Mouse (Mus musculus) forebrain, embryonic 14.5 days (tissue): ENCODE results near the gene Pyy. TPM values are rescaled to one million over a fixed set of nuclear protein-coding genes. Genes with fewer than 3 reads are reported as not detected.

Experiments used
- ATAC-seq: fragments of 200-750 bp; cut with Nextera tagmentation; 2 replicates; pipeline ENCODE4 v1.8.0; 2017; ENCODE audit warnings: mild to moderate bottlenecking, moderate library complexity
- DNase-seq: peaks from one replicate; pipeline ENCODE4 v3.0.0-alpha.2; 2015; ENCODE audit warnings: low spot score
- H3K27ac ChIP-seq: fragments of 300-500 bp; sonication (generic); 2 replicates; pipeline ENCODE4 v1.5.1; 2014; ENCODE audit warnings: low read depth, mild to moderate bottlenecking, control low read depth, low read length, moderate library complexity
- H3K27me3 ChIP-seq: fragments of 300-500 bp; sonication (generic); replicated peaks from 2 replicates; pipeline ENCODE4 v1.6.1; 2014; ENCODE audit warnings: low read length, control low read depth, mixed read lengths; ENCODE audit not compliant: control insufficient read depth, insufficient read depth
- H3K36me3 ChIP-seq: fragments of 300-500 bp; sonication (generic); 2 replicates; pipeline ENCODE4 v1.6.1; 2014; ENCODE audit warnings: low read length, control low read depth; ENCODE audit not compliant: control insufficient read depth, insufficient read depth
- H3K4me1 ChIP-seq: fragments of 300-500 bp; sonication (generic); 2 replicates; pipeline ENCODE4 v1.6.1; 2014; ENCODE audit warnings: antibody characterized with exemption, low read length, control low read depth; ENCODE audit not compliant: control insufficient read depth, insufficient read depth
- H3K4me2 ChIP-seq: fragments of 300-500 bp; sonication (generic); 2 replicates; pipeline ENCODE4 v1.6.1; 2014; ENCODE audit warnings: mild to moderate bottlenecking, control low read depth, low read length
- H3K4me3 ChIP-seq: fragments of 300-500 bp; sonication (generic); 2 replicates; pipeline ENCODE4 v1.5.1; 2014; ENCODE audit warnings: low read depth, low read length, control low read depth
- H3K9ac ChIP-seq: fragments of 300-500 bp; sonication (generic); 2 replicates; pipeline ENCODE4 v1.6.1; 2014; ENCODE audit warnings: mild to moderate bottlenecking, low read length, control low read depth, moderate library complexity
- H3K9me3 ChIP-seq: fragments of 300-500 bp; sonication (generic); replicated peaks from 2 replicates; pipeline ENCODE4 v1.6.1; 2016; ENCODE audit warnings: low read length, control low read depth, mixed read lengths; ENCODE audit not compliant: control insufficient read depth
- WGBS: fragments of 180-500 bp; shearing (Covaris S2); extraction: QIAGEN DNeasy Blood & Tissue Kit; methylation state at CpG from one replicate; pipeline ENCODE4 v1.1.7; 2014; 5-methylcytosine and 5-hydroxymethylcytosine counted together
- polyA plus RNA-seq: library from polyadenylated mRNA; unstranded; fragments of >200 nt; fragmentation: Nextera tagmentation; extraction: Ambion mirVana; gene quantifications from 2 replicates; pipeline ENCODE4 v1.2.1, GENCODE M21; 2014

Gene Pyy
- polyA plus RNA-seq, 1 experiment from 2014 or later = not detected

DNA sequence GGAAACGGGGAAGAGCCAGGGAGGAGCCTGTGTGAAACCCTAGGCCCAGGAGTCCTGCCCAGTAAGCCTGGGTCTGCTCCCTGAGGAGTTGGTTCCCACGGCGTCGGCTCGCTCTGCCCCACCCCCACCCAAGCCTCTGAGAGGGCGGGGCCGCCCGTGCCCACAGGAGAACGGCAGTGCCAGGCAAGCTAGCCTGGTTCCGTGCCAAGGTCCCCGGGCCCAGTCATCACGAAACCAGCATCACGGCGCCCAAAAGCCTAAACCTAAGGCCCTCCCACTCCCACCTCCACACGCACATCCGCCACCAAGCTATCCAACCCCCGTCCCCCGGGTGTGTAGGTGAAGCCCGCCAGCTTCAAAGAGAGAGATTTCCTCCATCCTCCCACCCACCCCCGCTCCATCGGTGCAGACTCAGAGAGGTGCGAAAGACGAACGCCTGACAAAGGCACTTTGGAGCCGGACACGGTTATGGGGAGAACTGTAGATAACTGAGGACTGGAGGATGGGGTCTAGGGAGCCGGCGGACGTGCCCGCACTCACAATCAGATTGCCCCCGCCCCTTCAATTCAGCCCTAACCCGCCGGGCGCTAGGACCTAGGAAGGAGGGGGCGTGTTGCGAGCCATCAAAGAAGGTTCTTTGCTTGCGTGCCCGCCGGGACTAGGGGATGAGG is 20.4 kb downstream of the Pyy start:
- Histone ChIP-seq H3K4me1 (peaks cover 20% of the 10 kb centered on the region), H3K36me3 (peaks cover 4% of the 10 kb centered on the region; the same call in 1 of the 2 replicates), H3K4me2 (peak overlapping the region; percentile 87), H3K9ac (peak overlapping the region; percentile 81), H3K27ac (peak overlapping the region; percentile 96), H3K9me3 (no peaks in the 10 kb centered on the region), H3K27me3 (no peaks in the 10 kb centered on the region), H3K4me3 (peak overlapping the region; percentile 73)
- WGBS = under 1% methylated on average over 39 of the region's 39 CpGs
- ATAC-seq (peak; percentile 81), DNase-seq (peak; percentile 96)

DNA sequence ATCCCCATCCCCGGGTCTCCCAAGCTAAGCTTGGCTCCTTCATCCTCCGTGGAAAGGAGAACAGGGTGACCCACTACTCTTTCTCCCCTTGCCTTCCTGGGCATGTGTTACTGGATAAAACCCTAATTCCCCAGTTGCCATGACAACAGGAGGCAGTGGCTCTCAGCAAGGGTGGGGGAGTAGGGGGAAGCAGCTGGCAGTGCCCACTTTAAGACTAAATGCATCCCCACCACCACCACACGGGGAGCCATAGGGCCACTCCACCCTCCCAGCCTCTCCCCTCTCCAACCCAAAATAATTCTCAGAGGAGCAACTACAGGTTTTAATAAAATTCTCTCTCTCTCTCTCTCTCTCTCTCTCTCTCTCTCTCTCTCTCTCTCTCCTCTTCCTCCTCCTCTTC is 21.3 kb downstream of the Pyy start:
- Histone ChIP-seq H3K27me3 (no peaks in the 10 kb centered on the region), H3K9ac (peak overlapping the region; percentile 81), H3K4me3 (peak overlapping the region; percentile 73), H3K36me3 (peaks cover 4% of the 10 kb centered on the region; the same call in 1 of the 2 replicates), H3K4me2 (peak overlapping the region; percentile 87), H3K9me3 (no peaks in the 10 kb centered on the region), H3K4me1 (peaks cover 27% of the 10 kb centered on the region), H3K27ac (peak overlapping the region; percentile 96)
- peak; percentile 32; the same call in 1 of the 2 replicates for ATAC-seq
- peak; percentile 95 for DNase-seq
- WGBS = 7% methylated on average over 3 of the region's 3 CpGs

DNA sequence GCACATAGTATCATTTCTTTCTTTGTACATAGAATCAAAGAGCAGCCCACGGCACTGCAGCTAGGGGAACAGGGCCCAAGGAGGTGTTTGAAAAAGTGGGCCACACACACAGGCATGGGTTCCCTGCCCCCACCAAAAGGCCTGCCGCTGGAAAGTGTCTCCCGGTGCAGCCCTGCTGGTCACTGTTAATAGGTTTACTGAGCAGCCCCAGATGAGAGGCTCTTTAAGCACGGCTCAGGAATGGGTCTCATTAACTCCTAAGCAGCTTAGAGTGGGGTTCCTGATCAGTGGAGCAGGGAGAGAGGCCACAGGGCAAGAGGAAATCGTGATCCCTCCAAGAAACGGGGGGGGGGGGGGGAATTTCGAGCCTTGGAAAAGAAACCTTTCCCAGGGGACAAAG is 23.5 kb downstream of the Pyy start:
- ATAC-seq (no peak), DNase-seq (no peak)
- Histone ChIP-seq H3K36me3 (peaks cover 20% of the 10 kb centered on the region; the same call in 1 of the 2 replicates), H3K27ac (no peak overlapping the region), H3K9ac (no peak overlapping the region), H3K27me3 (no peaks in the 10 kb centered on the region), H3K9me3 (no peaks in the 10 kb centered on the region), H3K4me3 (no peak overlapping the region), H3K4me2 (no peak overlapping the region), H3K4me1 (peaks cover 23% of the 10 kb centered on the region)
- WGBS = 9% methylated on average over 7 of the region's 7 CpGs

DNA sequence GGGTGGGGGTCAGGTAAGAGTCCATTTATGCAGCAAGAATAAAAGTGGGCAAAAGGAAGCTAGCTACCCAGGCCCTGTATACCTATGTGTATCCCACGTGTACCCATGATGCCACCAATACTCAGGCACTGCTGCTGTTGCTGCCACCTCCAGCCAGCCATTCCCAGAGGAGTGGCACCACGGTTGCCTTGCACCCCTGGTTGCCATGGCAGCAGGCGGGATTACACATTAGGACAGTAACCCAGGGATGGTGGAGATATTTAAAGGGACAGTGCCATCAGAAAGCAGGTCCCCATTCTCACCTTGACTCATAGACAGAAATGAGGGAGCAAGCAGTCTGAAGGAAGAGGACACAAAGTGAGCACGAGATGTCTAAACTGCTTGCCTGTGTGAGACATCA is 24.4 kb downstream of the Pyy start:
- peaks cover 23% of the 10 kb centered on the region for H3K4me1 ChIP-seq
- DNase-seq (peak; percentile 22), ATAC-seq (no peak)
- no peak overlapping the region for H3K4me3 ChIP-seq
- no peaks in the 10 kb centered on the region for H3K9me3 ChIP-seq
- no peak overlapping the region for H3K9ac ChIP-seq
- peaks cover 26% of the 10 kb centered on the region for H3K36me3 ChIP-seq
- 40% methylated on average over 4 of the region's 4 CpGs for WGBS
- H3K27me3 ChIP-seq = no peaks in the 10 kb centered on the region
- H3K4me2 ChIP-seq = no peak overlapping the region
- H3K27ac ChIP-seq = no peak overlapping the region

DNA sequence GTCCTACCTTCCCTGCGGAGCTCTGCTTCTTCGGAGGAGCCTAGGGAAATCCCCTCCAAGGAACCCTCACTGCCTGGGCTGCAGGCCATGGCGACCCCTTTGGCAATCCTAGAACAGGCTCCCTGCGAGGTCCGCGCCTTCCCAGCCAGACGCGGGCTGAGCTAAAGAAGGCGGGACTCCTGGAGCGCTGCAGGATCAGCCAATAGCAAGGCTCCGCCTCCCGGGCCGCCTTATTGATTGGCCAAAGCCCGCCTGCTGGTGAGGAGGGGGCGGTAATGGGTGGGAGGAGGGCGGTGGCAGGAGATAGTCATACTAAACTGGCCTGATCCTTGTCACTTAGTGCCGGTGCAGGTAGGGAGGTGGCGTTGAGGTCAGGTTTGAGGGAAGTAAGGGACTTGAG is 25.3 kb downstream of the Pyy start:
- H3K36me3 ChIP-seq = peaks cover 28% of the 10 kb centered on the region

DNA sequence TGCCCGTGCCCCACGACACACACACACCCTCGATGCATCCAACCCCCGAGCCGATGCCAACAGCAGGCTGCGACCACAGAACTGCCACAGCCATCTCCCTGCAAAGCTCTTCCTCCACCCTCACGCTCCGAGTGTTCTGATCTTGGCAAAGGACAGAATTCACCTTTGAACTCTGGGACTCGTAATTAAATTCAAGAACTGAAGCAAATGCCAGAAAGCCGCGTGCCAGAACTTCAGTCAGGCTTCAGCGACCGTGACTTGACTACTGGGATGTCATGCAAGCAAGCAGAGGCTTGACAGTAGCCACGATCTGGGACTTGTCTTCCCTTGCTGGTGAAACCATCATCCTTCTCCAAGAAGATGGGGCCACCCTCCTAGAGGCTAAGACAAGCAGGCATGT is 33.9 kb downstream of the Pyy start:
- Histone ChIP-seq H3K9me3 (no peaks in the 10 kb centered on the region), H3K4me2 (no peak overlapping the region)

More for the DNA sequence above, 25.3 kb downstream of the Pyy start:
- Histone ChIP-seq H3K27ac (no peak overlapping the region), H3K4me1 (peaks cover 23% of the 10 kb centered on the region), H3K9ac (peak overlapping the region; percentile 58), H3K4me3 (peak overlapping the region; percentile 31), H3K27me3 (no peaks in the 10 kb centered on the region), H3K4me2 (peak overlapping the region; percentile 83), H3K9me3 (no peaks in the 10 kb centered on the region)
- WGBS = under 1% methylated on average over 18 of the region's 18 CpGs
- DNase-seq (peak; percentile 94), ATAC-seq (peak; percentile 87)

DNA sequence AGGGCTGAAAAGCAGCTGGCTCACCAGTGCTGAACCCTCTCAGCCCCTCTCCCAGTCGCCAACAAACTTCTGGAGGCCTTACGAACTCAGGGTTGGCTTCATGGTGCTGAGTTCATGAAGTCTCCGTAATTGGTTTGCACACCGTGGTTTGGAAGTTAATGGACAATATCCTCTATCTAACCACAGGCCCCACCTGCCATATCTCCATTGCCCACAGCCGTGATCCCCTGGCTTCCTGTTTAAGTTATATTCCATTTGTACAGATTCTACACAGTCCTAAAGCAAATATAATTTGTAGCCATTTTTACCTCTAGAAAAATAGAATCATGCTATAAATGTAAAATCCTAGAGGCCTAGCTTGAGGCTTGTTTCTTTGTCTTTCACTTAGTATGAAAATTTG is 34.9 kb downstream of the Pyy start:
- H3K9me3 ChIP-seq = no peaks in the 10 kb centered on the region
- no peak overlapping the region for H3K4me2 ChIP-seq
- peaks cover 22% of the 10 kb centered on the region for H3K36me3 ChIP-seq
- no peak overlapping the region for H3K9ac ChIP-seq
- H3K4me1 ChIP-seq = no peaks in the 10 kb centered on the region
- H3K27me3 ChIP-seq = no peaks in the 10 kb centered on the region
- no peak overlapping the region for H3K4me3 ChIP-seq
- ATAC-seq (no peak), DNase-seq (no peak)
- no peak overlapping the region for H3K27ac ChIP-seq
- 81% methylated on average over 5 of the region's 5 CpGs for WGBS

More for the DNA sequence above, 33.9 kb downstream of the Pyy start:
- no peak overlapping the region for H3K9ac ChIP-seq
- peaks cover 30% of the 10 kb centered on the region for H3K36me3 ChIP-seq
- ATAC-seq (no peak), DNase-seq (no peak)
- no peaks in the 10 kb centered on the region for H3K27me3 ChIP-seq
- WGBS = 84% methylated on average over 14 of the region's 14 CpGs
- no peaks in the 10 kb centered on the region for H3K4me1 ChIP-seq
- no peak overlapping the region for H3K27ac ChIP-seq
- no peak overlapping the region for H3K4me3 ChIP-seq

DNA sequence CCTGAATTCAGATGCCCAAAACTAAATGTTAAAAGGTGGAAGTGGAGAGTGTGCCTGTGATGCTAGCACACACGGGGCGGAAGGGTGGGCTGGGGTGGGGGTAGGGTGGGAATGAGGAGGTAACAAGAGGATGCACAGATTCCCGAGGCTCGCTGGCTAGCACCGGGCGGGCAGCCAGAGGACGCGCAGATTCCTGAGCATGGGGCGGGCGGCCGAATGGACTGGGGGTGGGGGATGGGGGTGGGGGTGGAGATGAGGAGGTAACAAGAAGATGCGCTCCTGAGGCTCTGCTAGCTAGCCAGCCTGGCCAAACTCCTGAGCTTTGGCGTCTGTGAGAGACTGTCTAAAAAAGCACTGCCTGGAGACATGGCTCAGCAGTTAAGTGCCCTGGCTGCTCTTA is 37.2 kb downstream of the Pyy start:
- no peaks in the 10 kb centered on the region for H3K9me3 ChIP-seq
- DNase-seq (peak; percentile 25), ATAC-seq (no peak)
- no peaks in the 10 kb centered on the region for H3K27me3 ChIP-seq
- peaks cover 15% of the 10 kb centered on the region; the same call in 1 of the 2 replicates for H3K36me3 ChIP-seq
- H3K9ac ChIP-seq = no peak overlapping the region; the same call in 1 of the 2 replicates
- 5% methylated on average over 13 of the region's 13 CpGs for WGBS
- peak overlapping the region; percentile 46; the same call in 1 of the 2 replicates for H3K27ac ChIP-seq
- no peak overlapping the region for H3K4me3 ChIP-seq
- H3K4me1 ChIP-seq = no peaks in the 10 kb centered on the region
- H3K4me2 ChIP-seq = peak overlapping the region; percentile 3

DNA sequence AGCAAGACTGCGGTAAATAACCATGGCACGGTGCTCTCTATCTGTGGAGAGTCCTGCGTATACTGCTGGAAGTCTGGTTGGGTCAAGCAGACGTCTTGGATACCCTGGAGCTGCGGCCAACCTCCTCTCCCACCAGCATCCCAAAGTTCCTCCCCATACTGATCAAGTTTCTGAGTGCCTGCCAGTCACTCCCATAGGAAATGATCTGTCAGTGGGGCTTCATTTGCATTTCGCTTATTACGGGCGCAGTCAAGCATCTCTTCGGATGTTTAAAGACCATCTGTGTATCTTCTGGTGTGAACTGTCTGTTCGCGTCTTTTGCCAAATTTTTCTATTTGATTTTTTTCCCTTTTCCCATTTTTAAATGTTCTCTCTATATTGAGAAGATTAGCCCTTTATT is 38.0 kb downstream of the Pyy start:
- Histone ChIP-seq H3K36me3 (peaks cover 12% of the 10 kb centered on the region; the same call in 1 of the 2 replicates), H3K9me3 (no peaks in the 10 kb centered on the region), H3K27me3 (no peaks in the 10 kb centered on the region), H3K4me1 (no peaks in the 10 kb centered on the region), H3K4me2 (no peak overlapping the region), H3K9ac (no peak overlapping the region), H3K4me3 (no peak overlapping the region), H3K27ac (no peak overlapping the region)
- ATAC-seq (peak; percentile 40; the same call in 1 of the 2 replicates), DNase-seq (peak; percentile 72)
- 51% methylated on average over 11 of the region's 11 CpGs for whole genome bisulfite sequencing
